Mouse (Mus musculus): ENCODE results near the gene Gm7324.
"Not testable (repeated sequence)": the region's sequence is repeated elsewhere in the genome, so short reads cannot be mapped to it uniquely, and the experiment has no call there.

Gm7324 gene

GRCm38 (mm10) chr14:43697621-43698020 is at the start of gene Gm7324:
Gene Gm7324 (plus strand): TSS chr14:43697828.
- not testable (repeated sequence) for DNase-seq

- DNase-seq: not testable (repeated sequence)
These were observed 20.5 kb upstream of the Gm7324 start, which contains the start of gene Gm8165 for GRCm38 (mm10) chr14:43677099-43677498. Gene Gm8165 (minus strand): TSS chr14:43677199.

- not testable (repeated sequence) for DNase-seq
These were observed 29.8 kb downstream of the Gm7324 start, which contains the start of gene Gm16506 for GRCm38 (mm10) chr14:43727385-43727784. Gene Gm16506 (minus strand): TSS chr14:43727485.

GRCm38 (mm10) chr14:43747566-43747965 is 49.9 kb downstream of the Gm7324 start, which contains the start of gene Gm6526:
Gene Gm6526 (plus strand): TSS chr14:43747866.
- DNase-seq: not testable (repeated sequence)
